Mouse (Mus musculus) heart, postnatal 0 days (tissue): ENCODE results near the gene AC134908.4. TPM values are rescaled to one million over a fixed set of nuclear protein-coding genes. Genes with fewer than 3 reads are reported as not detected.

Experiments
- ATAC-seq: fragments of 200-750 bp; cut with Nextera tagmentation; 2 replicates; pipeline ENCODE4 v1.8.0; 2017; ENCODE audit warnings: low read depth, moderate number of reproducible peaks, moderate library complexity; ENCODE audit not compliant: insufficient read depth
- DNase-seq: peaks from one replicate; pipeline ENCODE4 v3.0.0-alpha.2; 2016; ENCODE audit warnings: low spot score
- H3K27ac ChIP-seq: fragments of 300-500 bp; sonication (generic); 2 replicates; pipeline ENCODE4 v1.5.1; 2014; ENCODE audit warnings: low read depth, mild to moderate bottlenecking
- H3K27me3 ChIP-seq: fragments of 300-500 bp; sonication (generic); 2 replicates; pipeline ENCODE4 v1.6.1; 2014; ENCODE audit warnings: low read length, mixed read lengths; ENCODE audit not compliant: control insufficient read depth, insufficient read depth
- H3K36me3 ChIP-seq: fragments of 300-500 bp; sonication (generic); replicated peaks from 2 replicates; pipeline ENCODE4 v1.6.1; 2014; ENCODE audit warnings: low read length, mixed read lengths; ENCODE audit not compliant: control insufficient read depth, insufficient read depth
- H3K4me1 ChIP-seq: fragments of 300-500 bp; sonication (generic); 2 replicates; pipeline ENCODE4 v1.6.1; 2014; ENCODE audit warnings: antibody characterized with exemption; ENCODE audit not compliant: control insufficient read depth, insufficient read depth
- H3K4me2 ChIP-seq: fragments of 300-500 bp; sonication (generic); 2 replicates; pipeline ENCODE4 v1.6.1; 2014; ENCODE audit warnings: low read depth, mild to moderate bottlenecking, low read length, moderate library complexity
- H3K4me3 ChIP-seq: fragments of 300-500 bp; sonication (generic); 2 replicates; pipeline ENCODE4 v1.5.1; 2014; ENCODE audit warnings: low read depth, low read length
- H3K9ac ChIP-seq: fragments of 300-500 bp; sonication (generic); replicated peaks from 2 replicates; pipeline ENCODE4 v1.6.1; 2014; ENCODE audit warnings: low read depth, low read length, mixed read lengths
- H3K9me3 ChIP-seq: fragments of 300-500 bp; sonication (generic); replicated peaks from 2 replicates; pipeline ENCODE4 v1.6.1; 2016; ENCODE audit warnings: low read length; ENCODE audit not compliant: control insufficient read depth
- CTCF ChIP-seq: IDR thresholded peaks from 2 replicates; pipeline ENCODE4 v1.5.1; 2016; ENCODE audit warnings: antibody characterized with exemption, control low read depth, low read depth
- EP300 ChIP-seq: IDR thresholded peaks from 2 replicates; pipeline ENCODE4 v1.6.1; 2016; ENCODE audit warnings: antibody characterized with exemption, low read depth
- WGBS: fragments of 180-500 bp; shearing (Covaris S2); extraction: QIAGEN DNeasy Blood & Tissue Kit; methylation state at CpG from one replicate; pipeline ENCODE4 v1.1.7; 2014; 5-methylcytosine and 5-hydroxymethylcytosine counted together
- polyA plus RNA-seq: library from polyadenylated mRNA; unstranded; fragments of >200 nt; fragmentation: Nextera tagmentation; extraction: Ambion mirVana; gene quantifications from 2 replicates; pipeline ENCODE4 v1.2.1, GENCODE M21; 2015
- total RNA-seq: library from RNA; depleted of rRNA; stranded (reverse); fragments of >200 nt; gene quantifications from 2 replicates; pipeline ENCODE4 v1.2.3, GENCODE M21; 2014; ENCODE audit warnings: low replicate concordance

AC134908.4 gene
- total and polyA plus RNA-seq, 2 experiments from 2014 or later = 0.66 TPM; not detected in 1

DNA sequence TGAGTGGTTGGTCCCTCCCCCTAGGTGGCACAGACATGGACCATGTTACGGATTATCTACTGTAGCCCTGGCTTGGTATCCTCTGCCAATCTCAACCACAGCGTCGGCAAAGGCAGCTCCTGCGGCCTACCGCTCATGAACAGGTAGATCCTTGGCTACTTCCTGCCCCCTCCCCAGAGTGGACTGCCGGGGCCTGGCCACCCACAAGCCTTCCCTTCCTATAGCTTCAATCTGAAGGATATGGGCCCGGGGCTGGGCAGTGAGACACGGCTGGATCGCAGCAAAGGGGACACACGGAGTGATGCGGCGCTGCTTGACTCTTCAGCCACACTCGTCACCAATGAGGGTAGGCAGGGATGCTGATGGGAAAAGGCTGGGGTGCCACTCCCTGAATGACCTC, 31.6 kb upstream of the AC134908.4 start:
- 85% methylated on average over 13 of the region's 13 CpGs for WGBS
- no peaks in the 10 kb centered on the region; the same call in 1 of the 2 replicates for H3K27me3 ChIP-seq
- H3K4me3 ChIP-seq = no peak overlapping the region
- ATAC-seq = no peak
- TF ChIP-seq CTCF = no peak
- TF ChIP-seq EP300 = no peak
- H3K4me1 ChIP-seq = peaks cover 35% of the 10 kb centered on the region
- no peak overlapping the region for H3K4me2 ChIP-seq
- H3K9me3 ChIP-seq = no peaks in the 10 kb centered on the region
- H3K27ac ChIP-seq = no peak overlapping the region
- DNase-seq = no peak
- peaks cover 33% of the 10 kb centered on the region for H3K36me3 ChIP-seq
- no peak overlapping the region for H3K9ac ChIP-seq

GRCm38 (mm10) chr17:25825984-25826570, 30.6 kb upstream of the AC134908.4 start:
- Histone ChIP-seq H3K9ac (no peak overlapping the region), H3K27me3 (peaks cover 3% of the 10 kb centered on the region; the same call in 1 of the 2 replicates), H3K27ac (no peak overlapping the region), H3K4me2 (no peak overlapping the region), H3K4me1 (peaks cover 26% of the 10 kb centered on the region), H3K9me3 (no peaks in the 10 kb centered on the region), H3K36me3 (peaks cover 27% of the 10 kb centered on the region), H3K4me3 (no peak overlapping the region)
- TF ChIP-seq EP300 = no peak
- TF ChIP-seq CTCF = no peak
- ATAC-seq (no peak), DNase-seq (no peak)
- WGBS = 92% methylated on average over 27 of the region's 27 CpGs

DNA sequence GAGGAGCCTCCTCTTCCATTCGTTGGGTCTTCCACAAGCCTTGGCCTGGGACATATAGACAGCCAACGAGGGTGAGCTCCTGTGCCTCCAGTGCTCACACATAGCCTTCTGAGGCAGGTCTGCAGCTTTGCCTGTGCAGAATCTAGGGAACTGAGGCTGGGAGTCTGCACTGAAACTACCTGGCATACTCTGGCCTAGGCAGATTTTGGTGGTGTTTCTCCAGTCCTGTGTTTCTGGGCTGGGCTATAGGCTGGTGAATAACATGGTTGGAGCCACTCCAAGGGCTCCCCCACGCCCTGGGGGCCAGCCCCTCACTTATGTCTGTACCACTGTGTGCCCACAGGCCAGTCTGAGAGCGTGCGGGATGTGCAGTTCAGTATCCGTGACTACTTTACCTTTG, 29.9 kb upstream of the AC134908.4 start:
- Histone ChIP-seq H3K4me1 (peaks cover 23% of the 10 kb centered on the region), H3K27me3 (peaks cover 8% of the 10 kb centered on the region), H3K4me2 (no peak overlapping the region), H3K4me3 (no peak overlapping the region), H3K27ac (no peak overlapping the region), H3K9me3 (no peaks in the 10 kb centered on the region), H3K36me3 (peaks cover 20% of the 10 kb centered on the region), H3K9ac (no peak overlapping the region)
- TF ChIP-seq EP300 (no peak), CTCF (no peak)
- ATAC-seq (no peak), DNase-seq (no peak)
- WGBS = 88% methylated on average over 6 of the region's 6 CpGs

DNA sequence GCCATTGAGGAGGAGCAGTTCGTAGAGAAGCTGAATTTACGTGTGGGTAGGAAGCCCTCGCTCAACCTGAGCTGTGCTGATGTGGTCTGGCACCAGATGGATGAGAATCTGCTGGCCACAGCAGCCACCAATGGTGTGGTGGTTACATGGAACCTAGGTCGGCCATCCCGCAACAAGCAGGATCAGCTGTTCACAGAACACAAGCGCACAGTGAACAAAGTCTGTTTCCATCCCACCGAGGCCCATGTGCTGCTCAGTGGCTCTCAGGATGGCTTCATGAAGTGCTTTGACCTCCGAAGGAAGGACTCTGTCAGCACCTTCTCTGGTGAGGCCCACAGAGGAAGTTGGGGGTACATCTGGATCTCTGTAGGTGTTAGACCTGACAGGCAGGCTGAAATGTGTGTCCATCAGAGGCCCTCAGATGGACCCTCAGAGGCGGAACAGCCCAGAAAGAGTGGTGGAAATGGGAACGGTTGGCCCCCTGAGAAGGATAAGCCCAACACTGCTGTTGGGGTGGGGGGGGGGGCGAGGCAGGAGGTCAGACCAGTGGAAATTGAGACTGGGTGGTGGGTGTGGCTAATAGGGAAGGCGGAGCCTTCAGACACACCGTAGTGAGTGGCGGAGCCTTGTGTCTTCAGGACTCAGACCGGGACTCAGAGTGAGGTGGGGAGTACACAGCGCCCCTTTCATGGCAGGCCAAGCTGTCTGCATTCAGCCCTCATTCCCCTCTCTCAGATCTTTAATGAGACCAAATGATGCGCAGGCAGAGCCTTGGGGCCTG, 29.1 kb upstream of the AC134908.4 start:
- Histone ChIP-seq H3K36me3 (peaks cover 17% of the 10 kb centered on the region), H3K4me1 (peaks cover 20% of the 10 kb centered on the region), H3K9ac (no peak overlapping the region), H3K4me2 (peak overlapping the region; percentile 77), H3K27ac (no peak overlapping the region), H3K4me3 (peak overlapping the region; percentile 69; the same call in 1 of the 2 replicates), H3K27me3 (peaks cover 16% of the 10 kb centered on the region), H3K9me3 (no peaks in the 10 kb centered on the region)
- DNase-seq (no peak), ATAC-seq (no peak)
- 67% methylated on average over 17 of the region's 17 CpGs for WGBS
- TF ChIP-seq CTCF = no peak
- TF ChIP-seq EP300 = no peak

GRCm38 (mm10) chr17:25823452-25823851, 28.0 kb upstream of the AC134908.4 start, which contains the start of gene Wdr24:
Gene Wdr24 (plus strand): TSS chr17:25823627.
- H3K27ac ChIP-seq = peak within 1 kb of the TSS; percentile 30; the same call in 1 of the 2 replicates
- peak within 1 kb of the TSS; percentile 59 for H3K9ac ChIP-seq

More at GRCm38 (mm10) chr17:25823452-25823851, 28.0 kb upstream of the AC134908.4 start, which contains the start of gene Wdr24:
- peak; percentile 80 for ATAC-seq
- Histone ChIP-seq H3K4me2 (peak within 1 kb of the TSS; percentile 77), H3K27me3 (peaks cover 25% of the 10 kb centered on the region), H3K4me3 (peak within 1 kb of the TSS; percentile 69), H3K9me3 (no peaks in the 10 kb centered on the region), H3K36me3 (peaks cover 17% of the 10 kb centered on the region), H3K4me1 (peaks cover 13% of the 10 kb centered on the region)
- under 1% methylated on average over 18 of the region's 18 CpGs for WGBS
- TF ChIP-seq EP300 (no peak), CTCF (no peak)
- peak; percentile 89 for DNase-seq
